Mouse (Mus musculus) G1E-ER4 (cell line): ENCODE measurements around the gene Nup54. TPM values are rescaled to one million over a fixed set of nuclear protein-coding genes. Genes with fewer than 3 reads are reported as not detected.

Experiments
- GATA1 ChIP-seq: IDR thresholded peaks from one replicate; pipeline ENCODE4 v1.8.0; 2012; ENCODE audit warnings: low read length, inconsistent platforms
- polyA plus RNA-seq: library from polyadenylated mRNA; stranded (reverse); fragments of >175 nt; gene quantifications from 2 replicates; pipeline ENCODE4 v1.2.3, GENCODE M21; 2012

The Nup54 gene
- 20.2 and 39.4 TPM in 2 replicates for polyA plus RNA-seq

- no peak for TF ChIP-seq GATA1
These were observed at the start of gene Nup54 for GRCm38 (mm10) chr5:92435025-92435584. TSS of gene Nup54 (minus strand) at chr5:92435219.

- TF ChIP-seq GATA1 = no peak
These were observed 37.8 kb upstream of the Nup54 start for GRCm38 (mm10) chr5:92472863-92473262.

- no peak for TF ChIP-seq GATA1
These were observed 36.5 kb upstream of the Nup54 start for GRCm38 (mm10) chr5:92471531-92471930.

- no peak for TF ChIP-seq GATA1
These were observed 34.4 kb upstream of the Nup54 start for GRCm38 (mm10) chr5:92469201-92470130.

- TF ChIP-seq GATA1 = no peak
These were observed 33.2 kb upstream of the Nup54 start for GRCm38 (mm10) chr5:92468234-92468633.

GRCm38 (mm10) chr5:92467102-92467766 is 32.2 kb upstream of the Nup54 start:
- TF ChIP-seq GATA1 = no peak

GRCm38 (mm10) chr5:92465511-92465910 is 30.5 kb upstream of the Nup54 start:
- no peak for TF ChIP-seq GATA1

- TF ChIP-seq GATA1 = no peak
These were observed 26.3 kb upstream of the Nup54 start for GRCm38 (mm10) chr5:92461321-92461720.

GRCm38 (mm10) chr5:92458726-92459125 is 23.7 kb upstream of the Nup54 start:
- no peak for TF ChIP-seq GATA1

GRCm38 (mm10) chr5:92457410-92457809 is 22.4 kb upstream of the Nup54 start:
- no peak for TF ChIP-seq GATA1

GRCm38 (mm10) chr5:92452876-92453275 is 17.9 kb upstream of the Nup54 start:
- TF ChIP-seq GATA1 = no peak

GRCm38 (mm10) chr5:92446736-92447135 is 11.7 kb upstream of the Nup54 start:
- TF ChIP-seq GATA1 = no peak

- no peak for TF ChIP-seq GATA1
These were observed 10.0 kb upstream of the Nup54 start for GRCm38 (mm10) chr5:92445016-92445415.

GRCm38 (mm10) chr5:92442914-92443313 is 7.9 kb upstream of the Nup54 start:
- no peak for TF ChIP-seq GATA1

GRCm38 (mm10) chr5:92441494-92441893 is 6.5 kb upstream of the Nup54 start:
- no peak for TF ChIP-seq GATA1

GRCm38 (mm10) chr5:92438540-92438939 is 3.5 kb upstream of the Nup54 start:
- TF ChIP-seq GATA1 = peak; percentile 21
